Mouse (Mus musculus) embryonic fibroblast, embryonic 13.5 days (primary cell): Measurements from ENCODE around the gene Plekha7.

Experiments
- CTCF ChIP-seq: IDR thresholded peaks from 2 replicates; pipeline ENCODE4 v1.5.1; 2011; ENCODE audit warnings: mild to moderate bottlenecking, control low read depth, low read length, moderate library complexity, borderline replicate concordance; ENCODE audit not compliant: insufficient read depth
- POLR2A ChIP-seq: IDR thresholded peaks from 2 replicates; pipeline ENCODE4 v1.6.1; 2011; ENCODE audit warnings: low read depth, mild to moderate bottlenecking, control low read depth, low read length, moderate library complexity

- TF ChIP-seq CTCF (no peak), POLR2A (no peak)
These were observed 44.9 kb downstream of the Plekha7 start for GRCm38 (mm10) chr7:116263281-116263680.
